Mouse (Mus musculus) adrenal gland, postnatal 0 days (tissue): ENCODE data around the gene Gm31371. TPM values are rescaled to one million over a fixed set of nuclear protein-coding genes. Genes with fewer than 3 reads are reported as not detected.

Experiments
- polyA plus RNA-seq: library from polyadenylated mRNA; unstranded; fragments of >200 nt; fragmentation: Nextera tagmentation; extraction: Ambion mirVana; gene quantifications from 2 replicates; pipeline ENCODE4 v1.2.1, GENCODE M21; 2015

The Gm31371 gene
- not detected in 2 replicates for polyA plus RNA-seq

DNA sequence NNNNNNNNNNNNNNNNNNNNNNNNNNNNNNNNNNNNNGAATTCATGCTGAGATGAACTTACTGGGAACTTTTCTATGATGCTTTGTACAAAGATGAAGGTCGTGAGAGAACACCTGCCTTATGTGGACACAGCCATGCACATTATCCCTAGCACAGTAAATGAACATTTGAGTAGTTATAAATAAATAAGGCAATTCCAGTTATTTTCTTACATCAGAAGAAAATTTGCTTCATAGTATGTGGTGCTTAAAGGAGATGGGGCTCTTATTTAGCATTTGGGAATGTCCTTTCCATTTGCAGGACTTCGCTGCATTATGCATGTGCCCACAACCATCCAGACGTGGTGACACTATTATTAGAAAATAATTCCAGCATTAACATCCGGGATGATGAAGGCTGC is at the start of gene Gm31371:
Gm31371 (plus strand) TSS at position 301 of the 400 bp plus-strand sequence.

Other genes with a start within 250 kb of the Gm31371 start
- gene 4930467E23Rik, start 173.8 kb upstream of the Gm31371 start, polyA plus RNA-seq, result not detected in 2 replicates